Comparison of ENCODE assay signal across 17 mouse cellular contexts in the genomic region with DNA sequence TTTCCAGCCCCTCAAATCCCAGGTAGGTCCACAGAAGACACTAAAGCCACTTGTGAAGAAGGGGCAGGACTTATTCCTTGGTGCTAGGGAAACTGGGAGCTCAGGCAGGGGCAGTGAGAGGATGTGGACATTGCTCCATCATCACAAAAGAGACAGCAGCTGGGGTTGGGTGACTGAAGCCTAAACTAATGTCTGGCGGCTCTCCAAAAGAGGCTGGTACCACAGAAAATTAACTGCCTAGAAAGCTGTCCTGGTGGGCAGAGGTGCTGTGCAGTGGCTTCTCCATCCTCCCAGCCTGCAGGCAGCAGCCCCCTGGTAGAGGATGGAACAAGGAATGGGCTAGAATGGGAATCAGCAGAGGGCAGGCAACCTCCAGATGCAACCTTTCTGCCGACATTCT. TPM values are rescaled to one million over a fixed set of nuclear protein-coding genes. Genes with fewer than 3 reads are reported as not detected.
"Had no signal": no experiment of that assay in that cellular context is flagged by ENCODE, and none has a peak within 500 bp of the region (broad histone marks: within the 10 kb centered on the region; RNA-seq: fewer than 3 reads in every experiment).

No protein-coding gene starts in this region.

- DNase-seq: kidney, adult 8-10 months; kidney, postnatal 25 days; liver; liver, embryonic 13.5 days; liver, postnatal 0 days; thymus, postnatal 4 days had no signal

- H3K4me1 ChIP-seq: limb, embryonic 12.5 days; liver, embryonic 13.5 days had no signal

- H3K36me3 ChIP-seq: limb, embryonic 12.5 days; liver, embryonic 13.5 days; midbrain, embryonic 12.5 days; neural tube, embryonic 12.5 days had no signal

- H3K27ac ChIP-seq: limb, embryonic 12.5 days; liver, embryonic 13.5 days; macrophage; midbrain, embryonic 12.5 days; neural tube, embryonic 12.5 days; stomach, postnatal 0 days had no signal

- H3K9ac ChIP-seq: limb, embryonic 12.5 days; liver, embryonic 13.5 days; liver, postnatal 0 days; midbrain, embryonic 12.5 days; neural tube, embryonic 12.5 days had no signal

- H3K4me2 ChIP-seq: limb, embryonic 12.5 days; liver, embryonic 13.5 days; midbrain, embryonic 12.5 days; neural tube, embryonic 12.5 days had no signal

- H3K9me3 ChIP-seq: limb, embryonic 12.5 days; liver, embryonic 13.5 days; megakaryocyte, embryonic 14.5 days; midbrain, embryonic 12.5 days; neural tube, embryonic 12.5 days had no signal

- H3K4me3 ChIP-seq: limb, embryonic 12.5 days; liver, embryonic 13.5 days; megakaryocyte, embryonic 14.5 days; midbrain, embryonic 12.5 days; neural tube, embryonic 12.5 days had no signal

- ATAC-seq: intestine, postnatal 0 days; liver, postnatal 0 days had no signal

RNA-seq across cellular contexts. Expression of a gene that starts 41.5 kb away (rescaled TPM):
- total RNA-seq: layer of hippocampus, postnatal 25 days; monocyte, adult 5-6 weeks had no signal
- polyA plus RNA-seq: kidney, embryonic 16.5 days; limb, embryonic 12.5 days; liver, embryonic 13.5 days; liver, postnatal 0 days; lung, embryonic 16.5 days; macrophage had no signal
